Mouse (Mus musculus) liver, adult 2 months (tissue): ENCODE measurements around the gene Kcnh1. TPM values are rescaled to one million over a fixed set of nuclear protein-coding genes. Genes with fewer than 3 reads are reported as not detected.

Source experiments
- DNase-seq: peaks from one replicate; pipeline ENCODE4 v3.0.0-alpha.2; 2011; ENCODE audit warnings: low read depth, low spot score; ENCODE audit errors: extremely low read depth
- H3K27ac ChIP-seq: fragments of 200-500 bp; replicated peaks from 2 replicates; pipeline ENCODE4 v1.5.1; 2012; ENCODE audit warnings: low read depth, mild to moderate bottlenecking, control low read depth, inconsistent platforms, low read length; ENCODE audit not compliant: insufficient read depth
- H3K27me3 ChIP-seq: fragments of 200-500 bp; 2 replicates; pipeline ENCODE4 v1.6.1; 2012; ENCODE audit warnings: mild to moderate bottlenecking, moderate library complexity, low read length, inconsistent platforms; ENCODE audit not compliant: control insufficient read depth, insufficient read depth
- H3K36me3 ChIP-seq: fragments of 200-500 bp; 2 replicates; pipeline ENCODE4 v1.6.1; 2012; ENCODE audit warnings: low read length, inconsistent platforms; ENCODE audit not compliant: control insufficient read depth, insufficient read depth
- H3K4me1 ChIP-seq: fragments of 200-500 bp; 2 replicates; pipeline ENCODE4 v1.6.1; 2011; ENCODE audit warnings: low read length; ENCODE audit not compliant: control insufficient read depth, insufficient read depth
- H3K4me3 ChIP-seq: fragments of 200-500 bp; 2 replicates; pipeline ENCODE4 v1.5.1; 2011; ENCODE audit warnings: low read depth, mild to moderate bottlenecking, control low read depth, low read length, moderate library complexity; ENCODE audit not compliant: insufficient read depth
- H3K79me2 ChIP-seq: fragments of 200-500 bp; 2 replicates; pipeline ENCODE4 v1.6.1; 2012; ENCODE audit warnings: inconsistent platforms, mild to moderate bottlenecking, low read length, moderate library complexity; ENCODE audit not compliant: control insufficient read depth, insufficient read depth
- H3K9ac ChIP-seq: fragments of 200-500 bp; 2 replicates; pipeline ENCODE4 v1.6.1; 2012; ENCODE audit warnings: low read depth, mild to moderate bottlenecking, control low read depth, inconsistent platforms, low read length
- CTCF ChIP-seq: fragments of 200-500 bp; IDR thresholded peaks from 2 replicates; pipeline ENCODE4 v1.5.1; 2011; ENCODE audit warnings: low read depth, low read length, control low read depth
- POLR2A ChIP-seq: fragments of 200-500 bp; IDR thresholded peaks from 2 replicates; pipeline ENCODE4 v1.6.1; 2011; ENCODE audit warnings: low read length, control low read depth; ENCODE audit not compliant: insufficient read depth; ENCODE audit errors: extremely low read depth
- WGBS: fragments of 180-500 bp; shearing (Covaris S2); methylation state at CpG from one replicate; pipeline ENCODE4 v1.1.7; 2018; 5-methylcytosine and 5-hydroxymethylcytosine counted together
- polyA plus RNA-seq: library from polyadenylated mRNA; depleted of rRNA; stranded (reverse); fragments of >200 nt; gene quantifications from 2 replicates; pipeline ENCODE4 v1.2.3, GENCODE M21; 2012
- total RNA-seq: library from RNA; depleted of rRNA; stranded (reverse); fragments of >200 nt; gene quantifications from 2 replicates; pipeline ENCODE4 v1.2.3, GENCODE M21; 2014

Gene Kcnh1
- total and polyA plus RNA-seq, 2 experiments: not detected

GRCm38 (mm10) chr1:192525711-192526350 is 335.3 kb downstream of the Kcnh1 start:
- no peaks in the 10 kb centered on the region; the same call in 1 of the 2 replicates for H3K4me1 ChIP-seq
- no peaks in the 10 kb centered on the region for H3K36me3 ChIP-seq
- H3K27me3 ChIP-seq: no peaks in the 10 kb centered on the region
- H3K9ac ChIP-seq: no peak overlapping the region
- H3K79me2 ChIP-seq: no peaks in the 10 kb centered on the region
- TF ChIP-seq CTCF: no peak
- no peak for TF ChIP-seq POLR2A
- 90% methylated on average over 14 of the region's 14 CpGs for WGBS
- no peak for DNase-seq
- no peak overlapping the region for H3K4me3 ChIP-seq
- H3K27ac ChIP-seq: no peak overlapping the region

- Histone ChIP-seq H3K27me3 (no peaks in the 10 kb centered on the region), H3K9ac (no peak overlapping the region), H3K4me3 (no peak overlapping the region), H3K79me2 (no peaks in the 10 kb centered on the region), H3K36me3 (no peaks in the 10 kb centered on the region), H3K27ac (no peak overlapping the region), H3K4me1 (no peaks in the 10 kb centered on the region)
- TF ChIP-seq CTCF (no peak), POLR2A (no peak)
- no peak for DNase-seq
- WGBS: 80% methylated on average over 2 of the region's 2 CpGs
Observed at GRCm38 (mm10) chr1:192531490-192532146, 341.0 kb downstream of the Kcnh1 start.

- Histone ChIP-seq H3K79me2 (no peaks in the 10 kb centered on the region), H3K27ac (no peak overlapping the region), H3K4me3 (no peak overlapping the region), H3K36me3 (no peaks in the 10 kb centered on the region), H3K27me3 (no peaks in the 10 kb centered on the region), H3K4me1 (no peaks in the 10 kb centered on the region), H3K9ac (no peak overlapping the region)
- TF ChIP-seq POLR2A (no peak), CTCF (no peak)
- DNase-seq: no peak
- 61% methylated on average over 2 of the region's 2 CpGs for WGBS
Observed at GRCm38 (mm10) chr1:192532212-192532611, 341.6 kb downstream of the Kcnh1 start.

- Histone ChIP-seq H3K36me3 (no peaks in the 10 kb centered on the region), H3K27me3 (no peaks in the 10 kb centered on the region), H3K4me3 (no peak overlapping the region), H3K4me1 (no peaks in the 10 kb centered on the region), H3K27ac (no peak overlapping the region), H3K9ac (no peak overlapping the region), H3K79me2 (no peaks in the 10 kb centered on the region)
- TF ChIP-seq POLR2A: no peak
- TF ChIP-seq CTCF: no peak
- DNase-seq: no peak
Observed at GRCm38 (mm10) chr1:192533016-192533415, 342.4 kb downstream of the Kcnh1 start.

- Histone ChIP-seq H3K4me1 (no peaks in the 10 kb centered on the region), H3K79me2 (no peaks in the 10 kb centered on the region), H3K27ac (no peak overlapping the region), H3K27me3 (no peaks in the 10 kb centered on the region), H3K9ac (no peak overlapping the region), H3K36me3 (no peaks in the 10 kb centered on the region), H3K4me3 (no peak overlapping the region)
- DNase-seq: no peak
- TF ChIP-seq CTCF (no peak), POLR2A (no peak)
- WGBS: 67% methylated on average over 1 of the region's 1 CpGs
Observed at GRCm38 (mm10) chr1:192536440-192536839, 345.9 kb downstream of the Kcnh1 start.

- Histone ChIP-seq H3K36me3 (no peaks in the 10 kb centered on the region), H3K4me3 (no peak overlapping the region), H3K27ac (no peak overlapping the region), H3K79me2 (no peaks in the 10 kb centered on the region), H3K27me3 (no peaks in the 10 kb centered on the region), H3K4me1 (peaks cover 2% of the 10 kb centered on the region), H3K9ac (no peak overlapping the region)
- no peak for DNase-seq
- WGBS: 71% methylated on average over 7 of the region's 7 CpGs
- TF ChIP-seq POLR2A: no peak
- TF ChIP-seq CTCF: no peak
Observed at GRCm38 (mm10) chr1:192537169-192537568, 346.6 kb downstream of the Kcnh1 start.
